Mouse (Mus musculus): ENCODE measurements at regions not wholly inside any gene's neighbourhood (a gene's known extent, or its start where the extent isn't known, plus 50 kb on each side); places are given as distances from the start of the nearest gene placed in this dataset.

DNA sequence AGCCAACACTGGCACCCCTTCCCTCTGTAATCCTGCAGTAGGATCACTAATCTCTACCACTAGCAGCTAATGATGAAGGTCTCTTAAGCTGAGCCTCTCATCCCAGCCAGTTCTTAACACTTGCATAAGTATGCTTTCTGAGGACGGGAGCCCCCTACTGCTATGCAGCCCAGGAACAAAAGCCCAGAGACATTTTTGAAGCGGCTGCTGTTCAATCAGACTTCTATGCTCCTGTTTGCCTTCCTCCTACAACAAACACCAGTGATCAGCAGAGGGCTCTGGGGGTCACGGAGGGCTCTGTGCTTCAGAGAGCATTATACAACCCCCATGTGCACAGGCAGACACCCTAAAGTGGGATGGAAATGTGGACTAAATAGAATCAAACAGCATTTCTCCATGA is 162.4 kb downstream of the Barhl2 start:
- TF ChIP-seq CTCF (IDR thresholded peaks at IDR 0.05; ENCODE audit: low read depth, low read length): no peak
- TF ChIP-seq POLR2A (IDR thresholded peaks at IDR 0.05; ENCODE audit: borderline replicate concordance, low read depth, low read length): no peak
